Mouse (Mus musculus) urinary bladder, postnatal 14 days (tissue): Measurements from ENCODE around the gene Ankrd39.
A peak's percentile ranks its signal among the peaks of the same experiment; 100 is the strongest.

Source experiments
- DNase-seq: peaks from one replicate; pipeline ENCODE4 v3.0.0; 2021; ENCODE audit warnings: low spot score

The Ankrd39 gene

GRCm38 (mm10) chr1:36529274-36529673 is 18.0 kb downstream of the Ankrd39 start:
- no peak for DNase-seq

- no peak for DNase-seq
Observed at GRCm38 (mm10) chr1:36528351-36528750, 18.9 kb downstream of the Ankrd39 start.

- DNase-seq: no peak
Observed at GRCm38 (mm10) chr1:36526903-36527302, 20.3 kb downstream of the Ankrd39 start.

GRCm38 (mm10) chr1:36525774-36526173 is 21.5 kb downstream of the Ankrd39 start:
- no peak for DNase-seq

- DNase-seq: no peak
Observed at GRCm38 (mm10) chr1:36524058-36524457, 23.2 kb downstream of the Ankrd39 start.

GRCm38 (mm10) chr1:36523332-36524013 is 23.8 kb downstream of the Ankrd39 start:
- no peak for DNase-seq

GRCm38 (mm10) chr1:36522210-36522609 is 25.0 kb downstream of the Ankrd39 start:
- no peak for DNase-seq

GRCm38 (mm10) chr1:36519626-36520025 is 27.6 kb downstream of the Ankrd39 start:
- DNase-seq: no peak

GRCm38 (mm10) chr1:36518259-36518658 is 29.0 kb downstream of the Ankrd39 start:
- DNase-seq: no peak

- no peak for DNase-seq
Observed at GRCm38 (mm10) chr1:36513718-36514117, 33.5 kb downstream of the Ankrd39 start.

GRCm38 (mm10) chr1:36513310-36513709 is 33.9 kb downstream of the Ankrd39 start:
- DNase-seq: no peak

- DNase-seq: no peak
Observed at GRCm38 (mm10) chr1:36512966-36513280, 34.3 kb downstream of the Ankrd39 start.

GRCm38 (mm10) chr1:36512089-36512965 is 34.9 kb downstream of the Ankrd39 start:
- DNase-seq: peak; percentile 42

GRCm38 (mm10) chr1:36511289-36512021 is 35.8 kb downstream of the Ankrd39 start, which contains the start of gene Cnnm3:
Gene Cnnm3, plus strand, starts transcription at chr1:36511867.
- peak; percentile 100 for DNase-seq

- no peak for DNase-seq
Observed at GRCm38 (mm10) chr1:36508238-36508637, 39.0 kb downstream of the Ankrd39 start.

- peak; percentile 82 for DNase-seq
Observed at GRCm38 (mm10) chr1:36501261-36501660, 46.0 kb downstream of the Ankrd39 start.

- DNase-seq: no peak
Observed at GRCm38 (mm10) chr1:36497312-36497711, 49.9 kb downstream of the Ankrd39 start.

- DNase-seq: no peak
Observed at GRCm38 (mm10) chr1:36496719-36497118, 50.5 kb downstream of the Ankrd39 start.

- DNase-seq: no peak
Observed at GRCm38 (mm10) chr1:36493299-36493698, 53.9 kb downstream of the Ankrd39 start.

GRCm38 (mm10) chr1:36492416-36493139 is 54.7 kb downstream of the Ankrd39 start:
- DNase-seq: peak; percentile 61

- no peak for DNase-seq
Observed at GRCm38 (mm10) chr1:36489661-36490060, 57.6 kb downstream of the Ankrd39 start.
